Mouse (Mus musculus): ENCODE measurements around the gene B3galt6.

DNA sequence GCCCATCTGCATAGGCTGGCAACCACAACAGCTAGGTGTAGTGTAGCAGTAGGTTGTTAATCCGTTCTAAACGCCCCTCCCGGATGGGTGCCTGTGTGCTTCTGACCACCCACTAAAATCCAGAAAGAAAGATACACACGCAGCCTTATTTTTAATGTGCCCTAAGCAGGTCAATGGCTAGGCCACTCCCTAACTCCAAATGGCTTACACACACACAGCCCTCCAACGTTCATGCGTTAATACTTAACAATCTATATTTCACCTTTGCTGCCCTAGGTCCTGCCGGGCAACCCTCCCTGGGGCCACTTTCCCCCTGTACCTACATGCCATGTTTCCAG lies 38.8 kb upstream of the B3galt6 start:
- no peak for TF ChIP-seq CTCF (IDR thresholded peaks at IDR 0.05; ENCODE audit: low read depth, low read length)
- TF ChIP-seq POLR2A (IDR thresholded peaks at IDR 0.05; ENCODE audit: borderline replicate concordance, low read depth, low read length) = no peak
